Mouse (Mus musculus) testis, adult 2 months (tissue): ENCODE results near the gene Aipl1. TPM values are rescaled to one million over a fixed set of nuclear protein-coding genes. Genes with fewer than 3 reads are reported as not detected.
A peak's percentile ranks its signal among the peaks of the same experiment; 100 is the strongest.

ENCODE experiments used
- H3K27ac ChIP-seq: fragments of 200-500 bp; 2 replicates; pipeline ENCODE4 v1.5.1; 2012; ENCODE audit warnings: low read depth, low read length; ENCODE audit not compliant: control insufficient read depth, insufficient read depth
- H3K27me3 ChIP-seq: fragments of 200-500 bp; 2 replicates; pipeline ENCODE4 v1.6.1; 2012; ENCODE audit warnings: mild to moderate bottlenecking, low read length, moderate library complexity; ENCODE audit not compliant: control insufficient read depth, insufficient read depth
- H3K36me3 ChIP-seq: fragments of 200-500 bp; 2 replicates; pipeline ENCODE4 v1.6.1; 2012; ENCODE audit warnings: mild to moderate bottlenecking, low read length; ENCODE audit not compliant: control insufficient read depth, insufficient read depth
- H3K4me1 ChIP-seq: fragments of 200-500 bp; 2 replicates; pipeline ENCODE4 v1.6.1; 2012; ENCODE audit warnings: low read length; ENCODE audit not compliant: control insufficient read depth, insufficient read depth
- H3K4me3 ChIP-seq: fragments of 200-500 bp; 2 replicates; pipeline ENCODE4 v1.5.1; 2012; ENCODE audit warnings: low read depth, mild to moderate bottlenecking, low read length, moderate library complexity, mixed read lengths; ENCODE audit not compliant: control insufficient read depth
- CTCF ChIP-seq: fragments of 200-500 bp; IDR thresholded peaks from 2 replicates; pipeline ENCODE4 v1.5.1; 2012; ENCODE audit warnings: low read depth, mild to moderate bottlenecking, inconsistent platforms, low read length, moderate library complexity; ENCODE audit not compliant: control insufficient read depth, insufficient read depth, insufficient replicate concordance
- POLR2A ChIP-seq: fragments of 200-500 bp; IDR thresholded peaks from 2 replicates; pipeline ENCODE4 v1.6.1; 2012; ENCODE audit warnings: low read depth, mild to moderate bottlenecking, inconsistent platforms, low read length, moderate library complexity; ENCODE audit not compliant: control insufficient read depth
- polyA plus RNA-seq: library from polyadenylated mRNA; depleted of rRNA; stranded (reverse); fragments of >200 nt; gene quantifications from 2 replicates; pipeline ENCODE4 v1.2.3, GENCODE M21; 2012

Aipl1 gene
- polyA plus RNA-seq, 1 experiment, result 0.62 TPM

GRCm38 (mm10) chr11:72074230-72074629 is 36.9 kb upstream of the Aipl1 start:
- no peaks in the 10 kb centered on the region for H3K27me3 ChIP-seq
- no peaks in the 10 kb centered on the region for H3K36me3 ChIP-seq
- H3K27ac ChIP-seq, result no peak overlapping the region
- TF ChIP-seq POLR2A, result no peak
- no peak for TF ChIP-seq CTCF
- no peaks in the 10 kb centered on the region for H3K4me1 ChIP-seq
- no peak overlapping the region for H3K4me3 ChIP-seq

- Histone ChIP-seq H3K27me3 (no peaks in the 10 kb centered on the region), H3K4me3 (no peak overlapping the region), H3K36me3 (no peaks in the 10 kb centered on the region), H3K4me1 (no peaks in the 10 kb centered on the region), H3K27ac (no peak overlapping the region)
- TF ChIP-seq CTCF, result no peak
- TF ChIP-seq POLR2A, result no peak
Observed at GRCm38 (mm10) chr11:72072331-72072905, 35.1 kb upstream of the Aipl1 start.

- Histone ChIP-seq H3K27ac (no peak overlapping the region), H3K27me3 (no peaks in the 10 kb centered on the region), H3K36me3 (no peaks in the 10 kb centered on the region), H3K4me1 (no peaks in the 10 kb centered on the region), H3K4me3 (no peak overlapping the region)
- no peak for TF ChIP-seq POLR2A
- TF ChIP-seq CTCF, result no peak
Observed at GRCm38 (mm10) chr11:72070733-72071132, 33.4 kb upstream of the Aipl1 start.

- TF ChIP-seq POLR2A (no peak), CTCF (no peak)
- Histone ChIP-seq H3K27ac (no peak overlapping the region), H3K4me3 (no peak overlapping the region), H3K36me3 (no peaks in the 10 kb centered on the region), H3K27me3 (no peaks in the 10 kb centered on the region), H3K4me1 (no peaks in the 10 kb centered on the region)
Observed at GRCm38 (mm10) chr11:72068026-72068425, 30.7 kb upstream of the Aipl1 start.

- Histone ChIP-seq H3K27me3 (no peaks in the 10 kb centered on the region), H3K27ac (no peak overlapping the region), H3K4me1 (no peaks in the 10 kb centered on the region), H3K4me3 (no peak overlapping the region), H3K36me3 (no peaks in the 10 kb centered on the region)
- no peak for TF ChIP-seq POLR2A
- no peak for TF ChIP-seq CTCF
Observed at GRCm38 (mm10) chr11:72067326-72067725, 30.0 kb upstream of the Aipl1 start.

- no peaks in the 10 kb centered on the region for H3K4me1 ChIP-seq
- no peak overlapping the region for H3K4me3 ChIP-seq
- H3K36me3 ChIP-seq, result no peaks in the 10 kb centered on the region
- no peaks in the 10 kb centered on the region for H3K27me3 ChIP-seq
- TF ChIP-seq POLR2A (no peak), CTCF (peak; percentile 11; the same call in 1 of the 2 replicates)
- H3K27ac ChIP-seq, result no peak overlapping the region
Observed at GRCm38 (mm10) chr11:72066330-72066729, 29.0 kb upstream of the Aipl1 start.

GRCm38 (mm10) chr11:72065103-72065502 is 27.8 kb upstream of the Aipl1 start:
- Histone ChIP-seq H3K36me3 (no peaks in the 10 kb centered on the region), H3K4me3 (no peak overlapping the region), H3K27ac (no peak overlapping the region), H3K27me3 (no peaks in the 10 kb centered on the region), H3K4me1 (no peaks in the 10 kb centered on the region)
- TF ChIP-seq POLR2A (no peak), CTCF (no peak)
